Mouse (Mus musculus) gastrocnemius, postnatal 14 days (tissue): ENCODE results near the gene Rgs9. TPM values are rescaled to one million over a fixed set of nuclear protein-coding genes. Genes with fewer than 3 reads are reported as not detected.

Experiments used
- DNase-seq: peaks from one replicate; pipeline ENCODE4 v3.0.0; 2021; ENCODE audit warnings: mixed read lengths
- intact Hi-C: fragments of 180-260 bp; cut with DNase I; formaldehyde crosslinking; loops from one replicate; pipeline ENCODE4 v1.15.1; 2025; ENCODE audit warnings: low total_unique reads
- total RNA-seq, 2 experiments: library from RNA; stranded (reverse); gene quantifications; 2 replicates each; pipeline ENCODE4 v1.2.3; 2021

Gene Rgs9
- total RNA-seq, 2 experiments from 2014 or later = 0.11 to 0.31 TPM

DNA sequence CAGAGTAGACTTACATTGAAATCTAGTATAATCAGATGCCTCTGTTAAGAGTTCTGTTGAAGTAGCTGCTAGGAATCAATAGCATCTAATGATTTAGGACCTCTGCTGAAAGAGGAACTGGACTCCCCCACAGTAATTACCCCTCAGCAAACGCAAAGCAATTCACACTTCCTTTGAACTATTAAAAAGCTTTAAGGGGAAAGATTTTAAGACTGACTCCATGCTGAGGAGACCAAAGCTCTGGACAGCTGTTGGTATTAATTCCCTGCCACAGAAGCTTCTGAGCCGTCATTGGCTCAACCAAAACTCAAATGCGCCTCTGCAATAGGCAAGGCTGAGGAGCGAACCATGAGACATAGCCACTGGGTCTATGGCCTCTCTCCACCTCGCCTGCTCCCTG is 45.4 kb downstream of the Rgs9 start:
- intact Hi-C loops = no loop called here
- no peak for DNase-seq

DNA sequence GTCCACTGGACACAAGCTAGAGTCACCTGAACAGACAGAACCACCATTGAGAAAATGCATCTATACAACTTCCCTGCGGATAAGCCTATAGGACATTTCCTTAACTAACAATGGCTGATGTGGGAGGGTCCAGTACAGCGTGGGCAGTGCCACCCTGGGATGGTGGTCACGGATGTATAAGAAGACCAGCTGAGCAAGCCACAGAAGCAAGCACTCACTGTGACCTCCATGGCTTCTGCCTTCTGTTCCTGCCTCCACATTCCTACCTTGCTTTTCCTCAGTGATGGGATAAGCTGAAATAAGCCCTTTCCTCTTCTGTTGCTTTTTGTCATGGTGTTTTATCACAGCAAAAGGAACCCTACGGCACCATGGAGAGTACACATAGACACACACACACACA is 47.4 kb downstream of the Rgs9 start:
- DNase-seq = no peak
- intact Hi-C loops = no loop called here

DNA sequence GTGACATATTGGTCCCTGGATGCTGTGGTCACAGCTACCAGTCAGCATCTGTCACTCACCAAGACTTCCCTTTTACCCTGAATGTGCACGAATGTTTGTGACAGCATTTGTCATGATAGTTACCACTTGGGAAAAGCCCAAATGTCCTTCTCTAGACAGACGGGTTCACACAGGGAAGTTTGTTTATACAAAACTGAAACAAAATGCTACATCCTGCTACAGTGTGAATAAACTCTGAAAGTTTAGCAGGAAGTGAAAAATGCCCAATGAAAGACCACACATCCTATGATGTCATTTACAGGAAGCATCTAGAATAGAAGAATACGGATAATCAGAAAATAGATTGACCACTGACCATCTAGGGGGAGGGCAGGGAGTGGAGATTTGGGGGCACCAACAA is 51.0 kb downstream of the Rgs9 start:
- no peak for DNase-seq
- intact Hi-C loops = loop anchor here (10.0 kb wide), 2 partner anchors 68 to 198 kb away; no protein-coding TSS in a partner anchor

DNA sequence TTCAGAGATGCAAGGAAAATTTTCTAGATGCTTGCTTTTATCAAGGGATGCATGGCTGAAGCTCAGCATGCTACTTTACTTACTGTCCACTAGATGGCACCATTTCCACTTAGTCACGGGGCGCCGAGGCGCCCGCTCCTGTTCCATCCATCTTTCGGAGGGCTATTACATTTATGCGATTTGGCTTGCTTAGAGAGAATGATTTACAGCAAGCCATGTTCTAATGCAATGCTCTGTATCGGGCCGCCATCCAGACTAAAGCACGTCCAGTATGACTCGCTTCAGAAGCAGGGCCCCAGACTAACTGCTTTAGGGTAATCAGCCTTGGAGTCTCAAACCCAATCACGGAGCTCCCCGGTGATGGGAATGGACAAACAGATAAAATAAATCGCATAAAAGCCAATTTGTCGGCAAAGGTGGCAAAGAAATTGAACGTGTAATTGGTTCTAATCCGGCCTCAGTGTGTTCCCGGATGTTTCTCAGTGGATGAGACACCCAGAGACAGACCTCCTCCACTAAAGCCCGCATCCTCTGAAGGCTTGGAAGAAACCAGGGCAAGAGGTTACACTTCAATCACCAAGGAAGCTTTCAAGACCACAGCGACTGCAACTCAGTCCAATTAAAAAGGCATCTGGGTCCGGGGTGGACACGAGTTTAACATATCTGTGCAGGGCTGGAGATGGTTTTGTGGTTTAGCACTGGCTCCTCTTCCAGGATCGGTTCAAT is 53.1 kb downstream of the Rgs9 start:
- intact Hi-C loops = loop anchor here (2.0 to 10.0 kb wide), 3 partner anchors 70 to 340 kb away; no protein-coding TSS in a partner anchor
- no peak for DNase-seq

DNA sequence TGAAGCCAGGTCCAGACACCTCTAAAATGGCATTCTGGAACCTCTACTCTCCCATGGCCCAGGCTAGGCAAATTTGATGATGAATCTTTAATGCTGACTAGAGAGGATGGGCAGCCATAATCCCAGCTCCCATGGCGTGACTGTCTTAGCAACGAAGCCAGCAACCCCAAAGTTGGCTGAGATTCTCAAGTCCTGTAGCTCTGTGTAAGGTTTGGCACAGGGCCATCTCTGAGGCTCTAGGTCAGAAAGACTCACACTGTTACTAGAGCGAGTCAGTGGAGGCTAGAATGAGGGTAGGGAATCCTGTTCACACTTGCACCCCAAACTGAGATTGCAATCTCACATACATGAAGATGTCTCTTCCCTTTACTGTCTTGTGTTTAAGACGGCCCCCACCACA is 57.8 kb downstream of the Rgs9 start:
- no peak for DNase-seq
- intact Hi-C loops = loop anchor here (10.0 kb wide), 2 partner anchors 75 to 205 kb away; no protein-coding TSS in a partner anchor

DNA sequence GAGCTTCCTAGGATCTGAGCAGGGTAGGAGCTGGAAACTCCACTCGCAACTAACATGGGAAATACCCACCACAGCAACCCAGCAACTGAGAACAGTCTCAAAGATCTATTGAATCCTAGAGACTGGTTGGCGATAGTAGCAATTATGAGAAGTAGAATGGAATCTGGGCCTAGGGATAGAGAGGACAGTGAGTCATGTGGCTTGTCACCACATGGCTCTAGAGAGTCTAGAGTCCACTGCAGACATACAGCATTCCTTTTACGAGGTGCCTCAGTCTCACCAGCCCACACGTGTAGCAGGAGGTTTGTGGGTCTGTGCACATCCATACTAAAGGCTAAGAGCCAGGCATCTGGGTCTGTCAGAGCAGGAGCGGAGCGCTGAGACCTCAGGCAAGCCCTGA is 59.3 kb downstream of the Rgs9 start:
- DNase-seq = no peak
- intact Hi-C loops = no loop called here

DNA sequence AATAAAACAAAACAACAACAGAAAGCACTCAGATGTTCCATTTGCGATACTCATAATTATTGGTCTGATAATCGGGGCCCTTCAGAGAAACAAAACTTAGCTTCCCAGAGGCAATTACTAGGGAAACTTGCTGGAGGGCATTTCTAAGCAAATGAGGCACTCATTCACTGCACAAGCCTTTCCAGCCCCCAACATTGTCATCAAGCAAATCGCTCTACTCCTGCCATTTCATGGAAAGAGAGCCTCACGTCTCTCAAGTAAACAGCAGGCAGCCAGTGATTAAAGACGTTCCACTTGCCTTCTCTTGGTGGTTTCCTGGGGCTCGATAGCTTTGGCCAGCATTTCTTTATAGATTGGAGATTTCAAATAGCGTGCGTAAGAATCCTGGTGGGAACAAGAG is 60.1 kb downstream of the Rgs9 start:
- intact Hi-C loops = no loop called here
- no peak for DNase-seq

DNA sequence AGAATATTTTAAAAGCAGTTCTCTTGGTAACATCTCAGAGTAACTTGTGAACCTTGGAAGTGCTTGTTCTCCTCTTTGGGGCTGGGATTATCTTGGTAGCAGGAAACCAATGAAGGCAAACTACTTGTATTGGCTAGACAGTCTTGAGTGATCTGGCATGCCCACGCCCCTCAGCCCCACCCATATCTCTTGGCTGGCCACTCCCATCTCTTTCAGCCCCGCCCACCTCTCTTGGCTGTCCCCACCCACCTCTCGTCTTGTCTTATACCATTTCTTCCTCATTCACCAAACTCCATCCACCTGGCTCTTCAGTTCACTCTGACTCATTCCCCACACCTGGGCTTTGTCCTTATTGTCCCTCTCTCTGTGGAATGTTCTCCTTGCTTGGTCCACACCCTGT is 64.3 kb downstream of the Rgs9 start:
- intact Hi-C loops = no loop called here

DNA sequence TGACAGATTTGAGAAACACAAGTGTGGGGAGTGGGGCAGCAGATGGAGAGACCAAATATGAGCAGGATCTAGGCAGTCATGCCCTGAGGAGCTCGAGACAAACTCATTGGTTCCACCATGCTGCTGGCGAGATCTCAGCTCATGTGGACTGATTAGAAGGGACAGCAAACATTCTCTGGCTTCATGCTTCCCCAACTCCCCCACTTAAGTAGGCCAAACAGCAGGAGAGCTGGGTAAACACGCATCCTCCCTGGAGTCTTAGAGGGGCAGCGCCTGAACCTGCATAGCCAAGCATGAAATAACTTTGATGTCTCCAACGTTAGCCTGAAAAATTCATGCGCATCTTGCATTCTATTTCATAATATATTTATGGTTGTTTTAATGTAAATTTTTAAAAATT is 65.1 kb downstream of the Rgs9 start:
- DNase-seq = no peak
- intact Hi-C loops = no loop called here

More for the DNA sequence above, 64.3 kb downstream of the Rgs9 start:
- DNase-seq = no peak

DNA sequence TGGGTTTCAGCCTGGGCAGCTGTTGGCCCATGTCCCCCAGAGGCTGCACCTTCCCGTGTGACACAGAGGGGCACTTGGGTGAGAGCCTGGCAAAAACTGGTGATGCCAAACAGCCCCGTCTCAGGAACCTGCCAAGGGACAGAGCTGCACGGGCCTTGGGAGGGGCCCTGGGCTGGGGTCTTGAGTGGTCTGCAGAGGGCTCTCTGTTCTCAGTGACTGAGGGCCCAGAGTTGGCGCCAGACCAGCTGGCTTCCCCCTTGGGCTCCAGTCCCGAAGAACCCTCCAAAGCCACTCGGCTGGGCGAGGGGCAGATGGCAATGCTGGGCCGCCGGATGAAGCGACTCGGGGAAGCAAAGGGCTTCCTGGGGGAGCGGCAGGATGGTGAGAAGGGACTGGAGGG is 70.8 kb downstream of the Rgs9 start:
- intact Hi-C loops = no loop called here
- DNase-seq = no peak

DNA sequence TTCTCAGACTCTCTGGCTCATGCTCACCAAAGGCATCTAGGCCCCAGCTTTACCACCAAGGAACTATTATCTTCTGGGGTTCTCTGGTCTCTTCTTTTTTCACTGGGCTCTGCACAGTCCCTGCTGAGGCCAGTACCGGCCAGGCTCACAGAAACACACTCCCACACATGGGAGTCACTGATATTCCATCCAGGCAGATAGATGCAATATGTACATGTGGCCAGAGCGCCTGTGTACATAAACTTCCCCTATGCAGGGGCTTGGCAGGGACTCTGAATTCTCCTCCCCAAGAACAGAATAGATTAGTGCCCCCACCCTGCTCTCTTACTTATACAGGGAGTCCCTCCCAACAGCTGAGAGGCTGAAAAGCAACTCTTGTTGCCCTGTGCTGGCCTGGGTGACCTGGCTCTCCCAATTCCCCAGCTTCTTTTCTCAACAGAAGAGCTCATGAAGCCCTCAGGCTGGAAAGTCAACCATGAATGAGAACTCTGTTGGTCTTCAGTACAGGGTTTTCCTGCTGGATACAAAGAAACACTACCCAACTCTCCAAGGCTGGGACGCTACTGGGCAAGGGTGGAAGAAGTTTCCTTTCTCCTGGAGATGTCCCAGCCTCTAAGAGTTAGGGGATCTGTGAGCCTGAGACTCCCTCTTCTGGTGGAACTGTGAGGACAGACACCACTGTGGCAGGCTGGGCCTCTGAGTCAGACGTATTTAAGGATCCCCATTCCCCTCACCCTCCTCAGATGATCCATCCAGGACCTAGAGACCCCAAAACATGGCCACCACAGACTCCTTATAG is 76.5 kb downstream of the Rgs9 start:
- intact Hi-C loops = no loop called here
- DNase-seq = no peak

DNA sequence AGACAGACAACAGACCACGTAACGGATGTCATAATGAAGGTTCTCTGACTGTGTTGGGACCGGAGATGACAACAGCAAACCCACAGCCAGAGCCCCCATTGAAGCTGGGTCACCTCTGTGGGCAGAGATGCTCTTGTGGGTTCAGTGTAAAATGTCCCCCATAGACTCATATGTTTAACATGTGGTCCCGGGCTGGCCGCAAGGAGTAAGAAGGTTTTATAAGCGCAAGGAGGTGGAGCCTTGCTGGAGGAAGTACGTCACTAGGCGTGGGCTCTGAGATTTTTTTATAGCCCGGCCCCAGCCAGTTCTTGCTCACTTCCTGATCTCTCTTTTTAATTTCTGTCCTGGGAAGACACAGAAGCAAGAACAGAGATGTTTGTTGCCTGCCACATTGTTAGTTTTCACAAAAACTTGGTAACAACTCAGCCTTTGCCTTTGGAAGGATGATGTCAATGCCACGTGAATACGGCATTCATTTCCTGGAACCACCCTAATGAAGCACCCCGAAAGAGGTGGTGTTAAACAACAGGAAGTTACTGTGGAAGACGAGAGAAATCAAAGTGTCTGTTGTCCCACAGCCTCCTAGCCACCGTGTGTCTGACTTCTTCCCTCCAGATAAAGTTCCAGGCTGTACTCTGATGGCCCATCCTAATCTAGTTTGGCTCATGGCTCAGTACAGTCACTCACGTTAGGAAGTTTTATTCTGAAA is 79.1 kb downstream of the Rgs9 start:
- intact Hi-C loops = no loop called here
- DNase-seq = no peak

DNA sequence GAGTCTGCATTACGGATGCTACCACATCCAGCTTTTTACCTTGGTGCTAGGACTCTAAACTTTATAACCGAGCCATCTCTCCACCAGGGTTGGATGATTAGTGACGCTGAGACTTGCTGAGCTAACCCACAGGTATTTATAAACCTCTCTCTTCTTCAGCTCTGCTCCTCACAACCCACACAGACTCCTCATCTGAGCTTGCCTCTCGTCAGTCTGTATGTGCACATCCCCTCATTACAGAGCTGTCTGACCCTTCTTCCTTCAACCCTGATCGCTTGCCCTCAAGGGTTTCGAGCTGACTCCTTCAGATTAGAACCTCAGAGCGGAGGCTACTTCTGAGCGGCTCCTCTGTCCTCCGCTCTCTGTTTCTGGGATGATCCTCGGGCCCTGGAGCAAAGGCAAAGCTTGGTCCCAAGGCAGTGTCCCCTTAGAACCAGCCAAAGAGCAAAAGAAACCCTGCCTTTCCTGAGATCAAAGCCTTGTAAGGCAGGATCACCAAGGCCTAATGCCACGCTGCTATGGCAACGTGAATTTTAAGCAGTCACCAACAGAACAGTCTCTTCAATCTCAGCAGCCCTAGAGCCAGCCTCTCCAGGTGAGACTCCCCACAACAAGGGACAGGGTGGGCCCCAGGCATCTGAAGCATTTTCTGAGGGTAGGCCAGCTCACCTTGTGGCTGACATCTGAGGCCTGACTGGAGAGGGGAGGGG is 79.9 kb downstream of the Rgs9 start:
- DNase-seq = no peak
- intact Hi-C loops = no loop called here

DNA sequence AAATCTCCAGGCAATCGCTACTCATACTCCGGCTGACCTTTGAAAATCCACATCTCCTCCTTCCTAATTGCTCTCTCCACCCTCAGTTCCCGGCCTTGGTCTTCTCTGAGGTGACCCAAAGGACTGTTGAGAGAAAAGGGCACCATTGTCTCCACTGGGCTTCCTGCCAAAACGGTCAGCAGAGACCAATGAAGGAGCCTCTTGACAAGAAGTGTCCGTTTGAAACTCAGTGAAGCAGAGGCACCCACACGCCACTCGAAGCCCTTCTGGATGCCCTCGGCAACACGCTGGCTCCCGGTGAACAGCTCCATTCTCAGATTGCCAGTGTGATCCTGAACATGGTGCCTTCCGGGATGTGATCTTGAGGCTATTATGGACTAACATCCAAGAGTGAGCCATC is 87.2 kb downstream of the Rgs9 start:
- no peak for DNase-seq
- intact Hi-C loops = no loop called here

DNA sequence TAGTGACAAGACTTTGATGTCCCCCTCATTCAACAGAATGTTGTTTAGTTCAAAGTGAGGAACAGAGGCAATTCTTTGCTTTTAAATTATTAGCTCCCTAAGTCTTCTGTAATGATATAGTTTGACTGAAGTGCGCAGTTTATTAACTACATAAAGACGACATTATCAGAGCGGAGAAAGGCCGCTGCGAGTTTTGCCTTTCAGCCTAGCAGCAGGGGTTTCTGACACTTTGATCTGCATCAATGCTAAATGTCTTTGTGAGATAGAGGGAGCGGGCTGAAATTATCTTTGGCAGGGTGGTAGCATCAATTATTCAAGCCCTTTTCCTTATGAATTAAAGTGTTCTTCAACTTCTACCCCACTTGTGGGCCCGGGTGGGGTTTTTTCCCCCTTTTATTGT is 87.6 kb downstream of the Rgs9 start:
- intact Hi-C loops = no loop called here
- no peak for DNase-seq

DNA sequence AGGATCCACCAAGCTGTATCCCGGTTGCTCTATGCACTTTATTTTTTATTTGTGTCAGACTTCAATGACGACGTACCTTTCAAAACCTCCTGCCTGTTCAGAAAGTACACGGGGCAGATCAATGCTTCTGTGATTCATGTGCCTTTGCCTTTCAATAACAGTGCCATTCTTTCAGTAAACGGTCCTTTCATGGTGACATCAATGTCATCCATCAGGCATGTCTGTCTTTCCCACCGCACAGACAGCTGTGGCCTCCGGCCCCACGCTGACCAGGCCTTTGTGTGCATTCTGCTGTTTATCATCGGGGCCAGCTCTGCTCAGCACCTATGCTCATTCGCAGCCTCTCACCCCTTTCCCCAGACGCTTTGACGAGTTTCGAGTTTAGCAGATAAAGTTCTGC is 91.2 kb downstream of the Rgs9 start:
- intact Hi-C loops = no loop called here
- DNase-seq = no peak

DNA sequence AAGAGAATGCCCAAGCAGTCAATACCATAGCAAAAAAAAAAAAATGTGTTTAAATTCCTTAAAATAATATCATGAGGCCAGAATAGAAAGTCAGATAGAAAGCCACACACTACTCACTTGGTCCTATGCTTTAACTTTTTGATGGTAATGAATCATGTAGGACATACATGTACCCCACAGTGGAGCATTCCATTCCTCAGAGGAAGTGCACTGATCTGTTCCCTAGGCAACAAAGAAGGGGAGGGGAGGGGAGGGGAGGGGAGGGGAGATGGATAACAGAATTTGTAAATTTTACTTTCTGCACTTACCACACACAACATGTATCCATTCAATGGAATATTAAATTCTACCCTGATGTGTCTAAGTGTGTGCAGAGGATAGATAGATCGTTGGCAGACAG is 91.9 kb downstream of the Rgs9 start:
- intact Hi-C loops = no loop called here

DNA sequence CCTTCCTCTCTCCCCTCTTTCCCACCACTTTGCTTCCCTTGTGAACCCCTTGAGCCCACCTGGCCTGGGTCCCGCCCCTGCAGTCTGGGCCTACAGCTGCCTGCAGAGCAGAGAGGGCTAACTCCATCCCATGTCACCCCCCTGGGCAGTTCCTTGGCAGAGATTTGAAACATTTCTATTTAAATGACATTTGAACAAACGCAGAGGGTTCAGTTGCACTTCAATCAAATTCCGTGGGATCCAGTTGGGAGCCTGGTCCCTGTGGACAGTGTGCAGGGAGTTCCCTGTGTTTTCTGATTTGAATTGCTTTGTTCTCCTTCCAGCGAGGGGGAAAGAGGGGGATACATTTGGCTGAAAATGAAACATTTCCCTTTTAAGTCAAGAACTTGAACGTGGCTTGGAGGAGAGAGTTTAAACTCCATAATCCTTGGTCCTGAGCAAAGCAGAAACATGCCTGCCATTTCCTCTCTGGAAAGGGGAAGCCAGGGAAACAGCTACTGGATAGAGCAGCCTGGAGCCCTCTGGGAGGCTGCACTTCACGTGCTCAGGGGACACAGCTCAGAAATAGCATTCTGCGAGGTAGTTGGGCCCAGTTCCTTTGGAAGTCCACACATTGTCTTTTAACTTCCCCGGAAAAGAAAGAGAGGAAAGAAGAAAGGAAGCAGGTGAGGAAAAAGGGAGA is 98.2 kb downstream of the Rgs9 start:
- intact Hi-C loops = no loop called here
- DNase-seq = no peak

More for the DNA sequence above, 91.9 kb downstream of the Rgs9 start:
- no peak for DNase-seq
